Mouse (Mus musculus): Measurements from ENCODE around the gene Gm44973. TPM values are rescaled to one million over a fixed set of nuclear protein-coding genes. Genes with fewer than 3 reads are reported as not detected.

Gm44973 gene
- 1.2 TPM in 1 of 2 replicates, not detected in the other for polyA plus RNA-seq (2015; fragmentation: Nextera tagmentation; extraction: Ambion mirVana)

DNA sequence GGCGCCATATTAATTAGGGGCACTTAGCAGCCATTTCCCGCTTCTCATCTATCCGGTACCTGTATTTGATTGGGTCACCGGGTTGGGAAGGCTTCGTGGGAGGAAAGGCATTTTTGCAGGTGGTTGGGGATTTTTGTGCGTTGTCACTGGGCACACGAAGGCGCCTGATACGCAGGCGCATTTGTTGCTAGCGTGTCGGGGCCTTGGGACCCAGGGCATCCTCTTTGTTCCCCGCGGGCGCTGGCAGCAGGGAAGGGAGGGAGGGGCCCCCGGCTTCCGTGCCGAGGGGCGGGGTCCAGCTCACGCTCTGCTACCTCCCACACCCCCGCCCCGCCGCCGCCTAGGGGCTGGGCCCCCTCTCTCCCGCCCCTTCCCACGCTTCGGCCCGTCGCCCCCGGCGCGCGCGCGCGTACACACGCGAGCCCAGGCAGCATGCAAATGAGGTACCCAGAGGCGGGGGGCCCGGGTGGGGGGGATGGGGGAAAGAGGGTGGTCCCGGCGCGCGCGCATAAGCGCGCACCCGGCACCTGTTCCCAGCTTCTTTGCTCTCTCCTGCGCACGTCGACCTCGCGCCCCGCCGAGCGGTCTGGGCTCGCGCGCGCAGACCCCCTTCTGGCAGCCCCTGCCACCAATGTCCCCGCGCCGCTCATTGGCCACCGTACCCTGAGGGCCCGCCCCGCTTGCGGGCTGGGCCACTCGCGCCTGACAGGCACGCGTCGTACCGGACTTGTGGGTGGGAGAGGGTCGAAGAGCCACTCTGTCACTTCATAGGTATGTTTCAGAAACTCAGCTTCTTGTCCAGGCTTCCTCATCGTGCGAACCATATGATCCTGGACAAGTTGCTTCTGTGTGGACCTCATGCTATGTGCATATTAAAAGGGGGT, at the start of gene Gm44973:
TSS of gene Gm44973 (plus strand) at position 379 of the 884 bp plus-strand sequence.
- no peaks in the 10 kb centered on the region for H3K27me3 ChIP-seq
- ATAC-seq (ENCODE audit: insufficient number of reproducible peaks, insufficient read depth, low FRiP score, low TSS enrichment, low read depth) = peak; percentile 74
- WGBS = under 1% methylated on average over 62 of the region's 76 CpGs
- H3K9me3 ChIP-seq = no peaks in the 10 kb centered on the region
- peaks cover 17% of the 10 kb centered on the region for H3K4me1 ChIP-seq
- H3K36me3 ChIP-seq = peaks cover 32% of the 10 kb centered on the region
- H3K27ac ChIP-seq = peak within 1 kb of the TSS; percentile 98
- H3K4me3 ChIP-seq = peak within 1 kb of the TSS; percentile 56
- H3K9ac ChIP-seq = peak within 1 kb of the TSS; percentile 79
- peak within 1 kb of the TSS; percentile 64 for H3K4me2 ChIP-seq

DNA sequence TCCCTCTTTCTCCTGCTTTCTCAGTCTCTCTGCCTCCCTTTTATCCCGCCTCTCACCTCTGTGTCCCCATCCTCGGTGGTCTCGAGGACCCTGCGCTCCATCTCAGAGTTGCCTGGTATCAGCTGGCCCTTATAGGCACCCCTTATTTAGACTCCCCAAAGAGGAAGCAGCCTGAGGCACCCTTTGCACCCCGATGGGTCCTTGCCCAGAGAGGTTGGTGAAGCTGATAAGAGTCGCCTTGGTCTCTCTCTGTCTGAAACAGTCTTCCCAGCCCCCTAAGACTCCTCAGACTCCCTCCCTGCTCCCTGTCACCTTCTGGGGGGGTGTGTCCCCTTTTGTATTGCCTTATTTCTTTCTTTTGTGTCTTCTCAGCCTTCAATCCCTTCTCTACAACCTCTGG, 44.2 kb upstream of the Gm44973 start, which contains the start of gene Sbk3:
TSS of gene Sbk3 (minus strand) at position 101 of the 400 bp plus-strand sequence.
- H3K4me2 ChIP-seq = no peak within 1 kb of the TSS
- no peaks in the 10 kb centered on the region for H3K9me3 ChIP-seq
- 43% methylated on average over 6 of the region's 6 CpGs for whole genome bisulfite sequencing
- H3K4me1 ChIP-seq = no peaks in the 10 kb centered on the region
- H3K27ac ChIP-seq = no peak within 1 kb of the TSS
- no peaks in the 10 kb centered on the region; the same call in 1 of the 2 replicates for H3K27me3 ChIP-seq
- H3K36me3 ChIP-seq = no peaks in the 10 kb centered on the region
- H3K9ac ChIP-seq = no peak within 1 kb of the TSS
- H3K4me3 ChIP-seq = no peak within 1 kb of the TSS
- ATAC-seq (ENCODE audit: insufficient number of reproducible peaks, insufficient read depth, low FRiP score, low TSS enrichment, low read depth) = no peak

DNA sequence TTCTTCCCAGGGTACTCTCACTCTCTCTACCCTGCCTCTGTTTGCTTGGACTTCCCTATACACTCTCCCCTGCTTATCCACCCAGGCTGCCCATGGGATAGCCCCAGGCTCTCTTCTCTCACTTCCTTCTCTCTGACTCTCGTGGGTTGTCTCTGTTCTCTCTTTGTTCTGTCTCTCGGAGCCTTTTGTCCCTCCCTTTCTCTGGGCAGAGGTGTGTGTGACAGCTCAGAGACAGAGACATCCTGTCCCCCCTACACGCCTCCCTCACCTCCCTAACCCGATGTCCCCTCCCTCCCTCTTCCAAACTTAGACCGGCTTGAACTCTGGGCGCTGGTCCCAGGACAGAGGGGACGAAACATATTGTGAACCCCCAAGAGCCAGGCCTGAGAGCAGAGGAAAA, 43.6 kb upstream of the Gm44973 start:
- no peak for ATAC-seq (ENCODE audit: insufficient number of reproducible peaks, insufficient read depth, low FRiP score, low TSS enrichment, low read depth)
- Histone ChIP-seq H3K4me3 (no peak overlapping the region), H3K9ac (no peak overlapping the region), H3K27me3 (no peaks in the 10 kb centered on the region; the same call in 1 of the 2 replicates), H3K27ac (no peak overlapping the region), H3K9me3 (0 out of 2 replicates have a peak, but pooled peaks cover under 1% of the 10 kb centered on the region), H3K4me2 (no peak overlapping the region), H3K4me1 (no peaks in the 10 kb centered on the region), H3K36me3 (no peaks in the 10 kb centered on the region)
- 22% methylated on average over 7 of the region's 7 CpGs for WGBS

DNA sequence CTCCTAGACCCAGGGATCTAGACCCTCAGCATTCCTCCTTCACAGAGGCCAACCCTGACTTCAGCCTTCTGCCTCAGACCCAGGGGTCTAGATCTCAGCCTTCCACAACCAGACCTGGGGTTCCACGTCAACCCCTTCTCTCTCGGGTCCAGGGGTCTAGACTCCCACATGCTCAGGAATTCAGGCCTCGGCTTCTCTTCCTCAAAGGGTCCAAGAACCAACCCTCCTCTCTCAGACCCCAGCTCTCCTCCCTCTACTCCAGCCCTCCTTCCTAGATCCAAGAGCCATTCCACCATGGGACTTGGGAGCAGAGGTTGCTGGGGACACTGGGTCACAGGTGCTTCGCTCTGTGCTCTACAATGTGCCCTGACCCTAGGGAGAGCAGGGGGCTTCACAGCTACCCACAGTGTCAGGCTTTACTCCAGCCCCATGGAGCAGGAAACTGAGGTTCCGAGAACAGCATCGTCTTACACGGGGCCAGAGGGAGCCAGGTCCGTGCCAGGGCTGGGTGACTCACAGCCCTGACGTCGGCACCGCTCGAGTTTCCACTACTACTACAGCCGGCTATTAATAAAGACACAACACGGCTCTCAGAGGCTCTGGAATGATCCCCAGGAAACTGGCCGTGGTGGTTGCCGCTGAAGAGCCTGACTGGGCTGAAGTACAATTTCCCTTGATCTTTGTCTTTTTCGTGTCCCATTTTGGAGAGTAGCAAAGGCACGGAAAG, 42.8 kb upstream of the Gm44973 start:
- WGBS = 72% methylated on average over 18 of the region's 18 CpGs
- no peak for ATAC-seq (ENCODE audit: insufficient number of reproducible peaks, insufficient read depth, low FRiP score, low TSS enrichment, low read depth)
- no peak overlapping the region for H3K4me2 ChIP-seq
- no peaks in the 10 kb centered on the region; the same call in 1 of the 2 replicates for H3K27me3 ChIP-seq
- no peak overlapping the region for H3K4me3 ChIP-seq
- H3K9ac ChIP-seq = no peak overlapping the region
- H3K36me3 ChIP-seq = no peaks in the 10 kb centered on the region
- no peaks in the 10 kb centered on the region for H3K4me1 ChIP-seq
- H3K9me3 ChIP-seq = peaks cover 4% of the 10 kb centered on the region; the same call in 1 of the 2 replicates
- no peak overlapping the region for H3K27ac ChIP-seq

DNA sequence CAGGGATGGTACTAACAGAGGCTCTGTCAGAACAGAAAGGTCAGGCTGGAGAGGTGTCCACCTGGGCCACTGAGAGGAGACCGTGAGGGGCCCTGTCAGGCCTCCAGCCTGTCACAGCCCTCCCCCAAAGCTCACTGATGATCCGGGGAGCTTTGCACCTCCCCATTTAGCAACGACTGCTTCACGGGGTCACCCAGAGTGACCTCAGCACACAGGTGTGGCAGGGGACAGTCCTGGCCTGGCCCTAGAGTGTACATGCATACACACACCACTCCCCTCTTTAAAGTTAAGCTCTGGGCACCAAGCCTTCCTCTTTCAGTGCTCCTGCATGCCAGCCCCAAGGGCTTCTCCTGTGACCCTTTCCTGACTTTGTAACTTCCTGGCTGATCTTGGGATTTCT, 39.8 kb upstream of the Gm44973 start:
- ATAC-seq (ENCODE audit: insufficient number of reproducible peaks, insufficient read depth, low FRiP score, low TSS enrichment, low read depth) = no peak
- WGBS = 49% methylated on average over 4 of the region's 4 CpGs
- no peaks in the 10 kb centered on the region for H3K27me3 ChIP-seq

DNA sequence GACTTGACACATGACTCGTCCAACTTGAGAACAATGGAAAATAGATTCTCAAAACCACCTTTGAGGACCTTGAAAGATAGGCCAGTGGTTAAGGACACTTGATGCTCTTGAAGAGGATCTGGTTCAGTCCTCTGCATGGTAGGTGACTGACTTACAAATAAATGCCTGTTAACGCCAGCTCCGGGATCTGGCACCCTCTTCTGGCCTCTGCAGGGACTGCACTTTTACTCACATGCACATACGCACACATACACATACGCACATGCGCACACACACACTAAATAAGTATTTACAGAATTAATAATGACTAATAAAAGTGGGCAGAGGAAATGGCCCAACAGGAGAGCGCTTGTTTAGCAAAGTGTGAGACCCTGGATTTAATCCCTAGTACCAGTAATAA, 38.5 kb upstream of the Gm44973 start:
- ATAC-seq (ENCODE audit: insufficient number of reproducible peaks, insufficient read depth, low FRiP score, low TSS enrichment, low read depth) = no peak
- Histone ChIP-seq H3K27me3 (no peaks in the 10 kb centered on the region), H3K4me1 (no peaks in the 10 kb centered on the region), H3K4me2 (no peak overlapping the region), H3K36me3 (no peaks in the 10 kb centered on the region), H3K4me3 (no peak overlapping the region), H3K9me3 (peaks cover 4% of the 10 kb centered on the region; the same call in 1 of the 2 replicates), H3K27ac (no peak overlapping the region), H3K9ac (no peak overlapping the region)
- 88% methylated on average over 7 of the region's 7 CpGs for WGBS

More for the DNA sequence above, 39.8 kb upstream of the Gm44973 start:
- Histone ChIP-seq H3K4me1 (no peaks in the 10 kb centered on the region), H3K4me2 (no peak overlapping the region), H3K27ac (no peak overlapping the region), H3K36me3 (no peaks in the 10 kb centered on the region), H3K9ac (no peak overlapping the region), H3K9me3 (peaks cover 4% of the 10 kb centered on the region; the same call in 1 of the 2 replicates), H3K4me3 (no peak overlapping the region)

DNA sequence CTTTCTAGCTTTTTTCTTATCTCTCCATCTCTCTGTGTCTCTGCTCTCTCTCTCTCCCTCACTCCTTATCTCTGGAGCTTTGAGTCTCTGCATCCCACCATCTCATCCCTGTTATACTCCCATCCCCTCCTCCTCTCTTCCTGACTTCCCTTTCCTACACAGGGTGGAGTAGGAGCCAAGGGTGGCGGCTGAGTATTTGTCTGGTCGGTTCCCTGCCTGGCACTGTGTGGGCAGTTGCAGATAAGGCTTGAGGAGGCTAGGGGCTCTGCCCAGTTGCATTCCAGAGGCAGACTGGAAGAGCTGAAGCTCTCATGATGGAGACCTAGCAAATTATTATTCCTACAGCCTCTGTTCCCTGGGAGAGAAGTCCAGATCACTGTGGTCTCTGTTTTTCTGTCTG, 27.0 kb upstream of the Gm44973 start:
- WGBS = 71% methylated on average over 2 of the region's 2 CpGs
- H3K4me2 ChIP-seq = no peak overlapping the region
- H3K9me3 ChIP-seq = peaks cover 25% of the 10 kb centered on the region
- no peak overlapping the region for H3K27ac ChIP-seq
- H3K4me1 ChIP-seq = no peaks in the 10 kb centered on the region; the same call in 1 of the 2 replicates
- H3K27me3 ChIP-seq = peaks cover 2% of the 10 kb centered on the region
- H3K4me3 ChIP-seq = no peak overlapping the region
- peaks cover 24% of the 10 kb centered on the region for H3K36me3 ChIP-seq
- no peak overlapping the region for H3K9ac ChIP-seq
- no peak for ATAC-seq (ENCODE audit: insufficient number of reproducible peaks, insufficient read depth, low FRiP score, low TSS enrichment, low read depth)

DNA sequence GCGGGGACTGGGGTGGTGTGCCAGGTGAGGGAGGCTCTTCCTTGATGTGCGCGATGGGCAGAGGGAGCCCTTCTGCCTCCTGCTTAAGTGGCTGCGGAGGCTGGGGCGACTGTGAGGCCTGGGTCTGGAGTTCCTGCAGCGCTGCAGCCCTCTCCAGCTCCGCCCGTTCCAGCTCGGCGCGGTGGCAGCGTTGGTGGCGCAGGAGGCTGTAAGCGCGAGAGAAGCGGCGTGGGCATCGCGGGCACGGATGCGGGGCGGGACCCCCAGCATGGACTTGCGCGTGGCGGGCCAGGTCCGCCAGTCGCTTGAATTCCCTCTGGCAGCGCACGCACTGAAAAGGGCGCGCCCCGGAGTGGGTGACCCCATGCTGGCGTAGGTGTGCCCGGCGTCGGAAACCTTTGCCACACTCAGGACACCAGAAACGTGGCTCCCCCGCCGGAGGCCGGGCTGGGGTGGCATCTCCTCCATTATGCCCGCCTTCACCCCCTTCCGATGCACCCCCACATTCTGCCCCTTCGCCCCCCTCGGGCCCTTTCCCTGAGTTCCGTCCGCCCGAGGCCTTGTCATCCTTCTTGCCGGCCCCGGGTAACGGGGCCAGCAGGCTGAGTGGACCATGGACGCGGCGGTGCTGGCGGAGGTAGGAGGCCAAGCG, 21.8 kb upstream of the Gm44973 start:
- Histone ChIP-seq H3K4me3 (peak overlapping the region; percentile 64; the same call in 1 of the 2 replicates), H3K27ac (no peak overlapping the region), H3K4me2 (peak overlapping the region; percentile 81), H3K4me1 (peaks cover 28% of the 10 kb centered on the region), H3K9me3 (peaks cover 30% of the 10 kb centered on the region), H3K9ac (0 out of 2 replicates have a peak overlapping the region, but pooled peaks have one; percentile 46), H3K27me3 (peaks cover 17% of the 10 kb centered on the region), H3K36me3 (peaks cover 36% of the 10 kb centered on the region)
- no peak for ATAC-seq (ENCODE audit: insufficient number of reproducible peaks, insufficient read depth, low FRiP score, low TSS enrichment, low read depth)
- WGBS = 42% methylated on average over 55 of the region's 55 CpGs

DNA sequence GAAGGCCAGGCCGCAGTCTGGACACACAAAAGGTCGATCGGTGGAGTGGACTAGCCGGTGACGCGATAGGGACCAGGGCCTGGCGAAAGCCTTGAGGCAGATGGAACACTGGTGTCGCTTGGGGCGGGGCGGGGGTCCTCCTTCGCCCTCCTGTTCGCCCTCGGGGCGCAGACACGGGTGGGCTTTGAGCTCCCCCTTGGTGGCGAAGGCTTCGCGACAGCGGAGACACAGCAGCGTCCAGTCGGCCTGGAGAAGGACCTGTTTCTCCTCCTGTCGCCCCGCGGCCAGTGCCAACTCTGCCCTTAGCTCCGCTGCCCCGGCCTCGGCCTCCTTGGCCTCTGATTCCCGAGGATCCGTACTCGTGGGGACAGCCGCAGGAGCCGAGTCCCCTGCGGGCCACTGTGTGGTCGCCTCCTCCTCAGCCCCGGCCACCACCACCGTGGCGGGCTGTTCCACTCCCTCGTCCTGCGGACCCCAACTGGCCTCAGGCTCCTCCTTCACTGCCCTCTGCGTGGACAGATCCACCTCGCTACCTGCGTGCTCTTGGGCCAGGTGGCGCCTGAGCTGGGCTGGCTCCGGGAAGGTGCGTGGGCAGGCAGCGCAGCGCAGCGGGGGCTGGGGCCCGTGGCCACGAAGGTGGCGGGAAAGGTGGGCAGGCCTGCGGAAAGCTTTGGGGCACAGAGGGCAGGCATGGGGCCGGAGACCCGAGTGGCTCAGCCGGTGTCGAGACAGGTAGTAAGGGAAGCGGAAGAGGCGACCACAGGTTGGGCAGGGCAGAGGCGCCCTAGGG, 21.1 kb upstream of the Gm44973 start:
- ATAC-seq (ENCODE audit: insufficient number of reproducible peaks, insufficient read depth, low FRiP score, low TSS enrichment, low read depth) = no peak
- peaks cover 36% of the 10 kb centered on the region for H3K36me3 ChIP-seq
- H3K9ac ChIP-seq = 0 out of 2 replicates have a peak overlapping the region, but pooled peaks have one; percentile 46
- H3K27ac ChIP-seq = no peak overlapping the region
- H3K9me3 ChIP-seq = peaks cover 30% of the 10 kb centered on the region
- peak overlapping the region; percentile 64 for H3K4me3 ChIP-seq
- H3K4me2 ChIP-seq = peak overlapping the region; percentile 81
- WGBS = 52% methylated on average over 59 of the region's 59 CpGs
- peaks cover 28% of the 10 kb centered on the region for H3K4me1 ChIP-seq
- H3K27me3 ChIP-seq = peaks cover 17% of the 10 kb centered on the region

DNA sequence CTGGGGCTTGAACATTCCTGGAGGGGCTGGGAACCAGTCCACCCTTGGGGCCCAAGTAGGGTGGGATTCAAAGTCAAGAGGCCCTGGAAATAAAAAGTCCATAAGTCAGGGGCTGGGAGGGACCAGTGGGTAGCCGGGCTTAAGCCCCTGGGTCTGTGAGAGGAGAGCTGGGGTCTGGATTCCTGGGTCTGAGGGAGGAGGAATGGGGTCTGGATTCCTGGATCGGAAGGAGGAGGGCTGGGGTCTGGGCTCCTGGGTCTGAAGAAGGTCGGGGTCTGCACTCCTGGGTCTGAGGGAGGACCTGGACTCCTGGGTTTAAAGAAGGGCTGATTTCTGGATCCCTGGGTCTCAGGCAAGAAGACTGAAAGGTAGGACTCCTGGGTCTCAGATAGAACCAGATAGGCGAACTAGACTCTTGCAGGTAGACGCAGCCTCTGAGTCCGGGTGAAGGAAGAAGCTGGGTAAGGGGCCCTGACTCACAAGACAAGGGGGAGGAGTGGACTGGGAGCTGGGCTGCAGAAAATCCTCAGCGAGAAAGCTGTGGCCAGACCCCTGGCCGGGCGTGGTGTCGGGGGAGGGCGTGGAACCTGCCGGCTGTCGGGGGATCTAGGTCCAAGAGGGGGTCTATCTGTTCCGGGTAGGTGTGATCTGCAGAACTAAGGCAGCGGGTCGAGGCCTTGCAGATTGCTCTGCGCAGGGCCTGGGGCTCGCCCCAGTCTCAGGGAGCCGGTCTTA, 19.9 kb upstream of the Gm44973 start:
- WGBS = 3% methylated on average over 19 of the region's 19 CpGs
- Histone ChIP-seq H3K4me3 (peak overlapping the region; percentile 64), H3K27ac (peak overlapping the region; percentile 69), H3K4me1 (peaks cover 28% of the 10 kb centered on the region), H3K27me3 (peaks cover 17% of the 10 kb centered on the region), H3K9ac (peak overlapping the region; percentile 92), H3K9me3 (peaks cover 29% of the 10 kb centered on the region), H3K4me2 (peak overlapping the region; percentile 81), H3K36me3 (peaks cover 36% of the 10 kb centered on the region)
- peak; percentile 40 for ATAC-seq (ENCODE audit: insufficient number of reproducible peaks, insufficient read depth, low FRiP score, low TSS enrichment, low read depth)
